26 mouse cellular contexts compared by ENCODE assay signal in genomic region chr5:74246971-74247370, GRCm38 (mm10). TPM values are rescaled to one million over a fixed set of nuclear protein-coding genes. Genes with fewer than 3 reads are reported as not detected.
DNase-seq lines count a peak whose midpoint lies in the region; ATAC-seq lines count a peak whose summit lies in the region.
"Had no signal": no experiment of that assay in that cellular context is flagged by ENCODE, and none has a peak within 500 bp of the region (broad histone marks: within the 10 kb centered on the region; RNA-seq: fewer than 3 reads in every experiment).

No protein-coding gene starts in this region.

- H3K4me2 ChIP-seq in hindbrain, embryonic 12.5 days (replicated peaks): no peak overlapping the region
- no peak overlapping the region for H3K4me2 ChIP-seq in hindbrain, embryonic 13.5 days
- H3K4me2 ChIP-seq in neural tube, embryonic 12.5 days (replicated peaks): no peak overlapping the region
- H3K4me2 ChIP-seq in limb, embryonic 12.5 days: no peak overlapping the region
- H3K4me2 ChIP-seq: limb, embryonic 15.5 days; lung, embryonic 14.5 days; midbrain, embryonic 15.5 days had no signal

- H3K9ac ChIP-seq in hindbrain, embryonic 12.5 days: no peak overlapping the region
- H3K9ac ChIP-seq in hindbrain, embryonic 13.5 days: no peak overlapping the region
- no peak overlapping the region for H3K9ac ChIP-seq in neural tube, embryonic 12.5 days
- H3K9ac ChIP-seq in limb, embryonic 12.5 days (replicated peaks): no peak overlapping the region
- H3K9ac ChIP-seq: limb, embryonic 15.5 days; liver, embryonic 14.5 days; lung, embryonic 14.5 days; midbrain, embryonic 15.5 days had no signal

- 0 out of 2 replicates have a peak overlapping the region, but pooled peaks have one; percentile 17 for H3K27ac ChIP-seq in hindbrain, embryonic 12.5 days
- no peak overlapping the region; the same call in 1 of the 2 replicates for H3K27ac ChIP-seq in hindbrain, embryonic 13.5 days
- H3K27ac ChIP-seq in neural tube, embryonic 12.5 days: 0 out of 2 replicates have a peak overlapping the region, but pooled peaks have one; percentile 5
- peak overlapping the region; percentile 56 for H3K27ac ChIP-seq in limb, embryonic 12.5 days
- H3K27ac ChIP-seq: heart, adult 2 months; limb, embryonic 15.5 days; liver, embryonic 14.5 days; midbrain, embryonic 15.5 days had no signal

- WGBS in hindbrain, embryonic 12.5 days: 80% methylated on average over 3 of the region's 3 CpGs
- 78% methylated on average over 3 of the region's 3 CpGs for WGBS in hindbrain, embryonic 13.5 days
- 79% methylated on average over 3 of the region's 3 CpGs for WGBS in neural tube, embryonic 12.5 days
- WGBS in limb, embryonic 12.5 days: 74% methylated on average over 3 of the region's 3 CpGs

- DNase-seq in neural tube, embryonic 10.5 days (ENCODE audit: extremely low spot score, low spot score): no peak
- DNase-seq in left cerebral cortex, postnatal 14 days (ENCODE audit: low spot score in 2 of 2): no peak
- no peak for DNase-seq in cerebellum, adult 11 months
- DNase-seq: adrenal gland, postnatal 10 days; B cell, adult 2 months; cerebellum, adult 2 months; cerebellum, postnatal 25 days; gastrocnemius, postnatal 36 days; heart, adult 2 months; heart, postnatal 36 days; kidney, adult 11 months; kidney, postnatal 25 days; layer of hippocampus, postnatal 36 days; lung, embryonic 14.5 days; lung, postnatal 36 days; right cerebral cortex, postnatal 25 days; thymus, postnatal 25 days had no signal

- H3K4me1 ChIP-seq in hindbrain, embryonic 12.5 days: peaks cover 19% of the 10 kb centered on the region
- H3K4me1 ChIP-seq in hindbrain, embryonic 13.5 days (replicated peaks): peaks cover 17% of the 10 kb centered on the region
- peaks cover 21% of the 10 kb centered on the region for H3K4me1 ChIP-seq in neural tube, embryonic 12.5 days
- H3K4me1 ChIP-seq in limb, embryonic 12.5 days (replicated peaks): peaks cover 50% of the 10 kb centered on the region
- H3K4me1 ChIP-seq: midbrain, embryonic 15.5 days had no signal

- no peak overlapping the region for H3K4me3 ChIP-seq in hindbrain, embryonic 12.5 days
- no peak overlapping the region for H3K4me3 ChIP-seq in hindbrain, embryonic 13.5 days
- H3K4me3 ChIP-seq in neural tube, embryonic 12.5 days: no peak overlapping the region
- no peak overlapping the region for H3K4me3 ChIP-seq in limb, embryonic 12.5 days (replicated peaks)
- H3K4me3 ChIP-seq: heart, adult 2 months; limb, embryonic 15.5 days; megakaryocyte, embryonic 14.5 days; midbrain, embryonic 15.5 days had no signal

- no peak for ATAC-seq in hindbrain, embryonic 12.5 days (ENCODE audit: low FRiP score)
- no peak for ATAC-seq in hindbrain, embryonic 13.5 days (ENCODE audit: low FRiP score)
- ATAC-seq in neural tube, embryonic 12.5 days (ENCODE audit: low FRiP score, low read depth): no peak
- no peak for ATAC-seq in limb, embryonic 12.5 days (ENCODE audit: insufficient number of reproducible peaks, insufficient read depth, low FRiP score, low TSS enrichment, low read depth)
- ATAC-seq: forebrain, embryonic 16.5 days; midbrain, embryonic 15.5 days had no signal

- H3K27me3 ChIP-seq in hindbrain, embryonic 12.5 days: no peaks in the 10 kb centered on the region
- H3K27me3 ChIP-seq in hindbrain, embryonic 13.5 days: no peaks in the 10 kb centered on the region
- no peaks in the 10 kb centered on the region for H3K27me3 ChIP-seq in neural tube, embryonic 12.5 days (replicated peaks)
- no peaks in the 10 kb centered on the region for H3K27me3 ChIP-seq in limb, embryonic 12.5 days
- H3K27me3 ChIP-seq: limb, embryonic 15.5 days; midbrain, embryonic 15.5 days had no signal

- intact Hi-C loops in left cerebral cortex, postnatal 14 days (cut with DNase I): no loop called here

- H3K9me3 ChIP-seq in hindbrain, embryonic 12.5 days (replicated peaks): no peaks in the 10 kb centered on the region
- H3K9me3 ChIP-seq in hindbrain, embryonic 13.5 days: no peaks in the 10 kb centered on the region
- H3K9me3 ChIP-seq in neural tube, embryonic 12.5 days: no peaks in the 10 kb centered on the region
- H3K9me3 ChIP-seq in limb, embryonic 12.5 days: no peaks in the 10 kb centered on the region
- H3K9me3 ChIP-seq: limb, embryonic 15.5 days; megakaryocyte, embryonic 14.5 days; midbrain, embryonic 15.5 days had no signal

- no peaks in the 10 kb centered on the region for H3K36me3 ChIP-seq in hindbrain, embryonic 12.5 days
- H3K36me3 ChIP-seq in hindbrain, embryonic 13.5 days: no peaks in the 10 kb centered on the region
- H3K36me3 ChIP-seq in neural tube, embryonic 12.5 days: no peaks in the 10 kb centered on the region
- H3K36me3 ChIP-seq in limb, embryonic 12.5 days: no peaks in the 10 kb centered on the region
- H3K36me3 ChIP-seq: limb, embryonic 15.5 days; midbrain, embryonic 15.5 days had no signal

RNA-seq across cellular contexts. Expression of gene Rasl11b, which starts 51.9 kb away (rescaled TPM):
- polyA plus RNA-seq in hindbrain, embryonic 12.5 days (2016; fragmentation: Nextera tagmentation; extraction: Ambion mirVana): 44.5 and 54.3 TPM in 2 replicates
- polyA plus RNA-seq in hindbrain, embryonic 13.5 days (2015; fragmentation: Nextera tagmentation; extraction: Ambion mirVana): 20.3 and 23.3 TPM in 2 replicates
- polyA plus RNA-seq in neural tube, embryonic 12.5 days (2016; fragmentation: Nextera tagmentation; extraction: Ambion mirVana): 38.2 and 41.7 TPM in 2 replicates
- polyA plus RNA-seq in limb, embryonic 12.5 days (2016; fragmentation: Nextera tagmentation; extraction: Ambion mirVana): 156 and 176 TPM in 2 replicates
- total RNA-seq in left cerebral cortex, postnatal 14 days (2021): 100 to 1,000 TPM in 1 of 2 experiments, 10 to 100 TPM in 1; 97.1 to 110 TPM
